Mouse (Mus musculus): ENCODE results near the gene Grb2. TPM values are rescaled to one million over a fixed set of nuclear protein-coding genes. Genes with fewer than 3 reads are reported as not detected.

Grb2 gene
- polyA plus RNA-seq, 1 experiment from 2014 or later = 92.0 TPM

- Histone ChIP-seq H3K27me3 (no peaks in the 10 kb centered on the region), H3K9me3 (replicated peaks) (no peaks in the 10 kb centered on the region), H3K27ac (no peak overlapping the region), H3K4me2 (no peak overlapping the region), H3K36me3 (peaks cover 54% of the 10 kb centered on the region), H3K4me1 (no peaks in the 10 kb centered on the region), H3K9ac (no peak overlapping the region), H3K4me3 (replicated peaks) (no peak overlapping the region)
- 90% methylated on average over 9 of the region's 9 CpGs for WGBS
- no peak for ATAC-seq (replicated peaks; ENCODE audit: low FRiP score)
These were observed 28.7 kb downstream of the Grb2 start for GRCm38 (mm10) chr11:115679554-115680238.

- Histone ChIP-seq H3K9ac (no peak overlapping the region), H3K4me3 (replicated peaks) (no peak overlapping the region), H3K27me3 (no peaks in the 10 kb centered on the region), H3K4me2 (no peak overlapping the region), H3K27ac (no peak overlapping the region), H3K36me3 (peaks cover 53% of the 10 kb centered on the region), H3K9me3 (replicated peaks) (no peaks in the 10 kb centered on the region), H3K4me1 (no peaks in the 10 kb centered on the region)
- ATAC-seq (replicated peaks; ENCODE audit: low FRiP score) = no peak
- WGBS = 92% methylated on average over 6 of the region's 6 CpGs
These were observed 29.5 kb downstream of the Grb2 start for GRCm38 (mm10) chr11:115678861-115679260.

GRCm38 (mm10) chr11:115677511-115677910 is 30.9 kb downstream of the Grb2 start:
- Histone ChIP-seq H3K9me3 (replicated peaks) (no peaks in the 10 kb centered on the region), H3K4me3 (replicated peaks) (no peak overlapping the region), H3K27ac (no peak overlapping the region), H3K36me3 (peaks cover 39% of the 10 kb centered on the region), H3K4me2 (no peak overlapping the region), H3K4me1 (no peaks in the 10 kb centered on the region), H3K27me3 (no peaks in the 10 kb centered on the region), H3K9ac (no peak overlapping the region)
- WGBS = 78% methylated on average over 3 of the region's 3 CpGs
- no peak for ATAC-seq (replicated peaks; ENCODE audit: low FRiP score)

- H3K4me1 ChIP-seq = no peaks in the 10 kb centered on the region
- no peaks in the 10 kb centered on the region for H3K27me3 ChIP-seq
- H3K9ac ChIP-seq = no peak overlapping the region
- ATAC-seq (replicated peaks; ENCODE audit: low FRiP score) = no peak
- H3K4me2 ChIP-seq = no peak overlapping the region
- no peaks in the 10 kb centered on the region for H3K9me3 ChIP-seq (replicated peaks)
- H3K36me3 ChIP-seq = peaks cover 32% of the 10 kb centered on the region
- H3K4me3 ChIP-seq (replicated peaks) = no peak overlapping the region
- no peak overlapping the region for H3K27ac ChIP-seq
- 81% methylated on average over 8 of the region's 8 CpGs for WGBS
These were observed 31.7 kb downstream of the Grb2 start for GRCm38 (mm10) chr11:115676738-115677137.

GRCm38 (mm10) chr11:115674235-115674865 is 34.0 kb downstream of the Grb2 start:
- H3K9ac ChIP-seq = no peak overlapping the region
- 79% methylated on average over 9 of the region's 9 CpGs for WGBS
- peaks cover 20% of the 10 kb centered on the region for H3K4me1 ChIP-seq
- no peaks in the 10 kb centered on the region for H3K9me3 ChIP-seq (replicated peaks)
- H3K27me3 ChIP-seq = no peaks in the 10 kb centered on the region
- H3K36me3 ChIP-seq = peaks cover 22% of the 10 kb centered on the region; the same call in 1 of the 2 replicates
- H3K4me3 ChIP-seq (replicated peaks) = no peak overlapping the region
- H3K27ac ChIP-seq = no peak overlapping the region
- no peak overlapping the region for H3K4me2 ChIP-seq
- ATAC-seq (replicated peaks; ENCODE audit: low FRiP score) = no peak

- H3K4me2 ChIP-seq = no peak overlapping the region
- H3K9ac ChIP-seq = no peak overlapping the region
- H3K27me3 ChIP-seq = no peaks in the 10 kb centered on the region
- no peaks in the 10 kb centered on the region for H3K9me3 ChIP-seq (replicated peaks)
- peaks cover 20% of the 10 kb centered on the region for H3K4me1 ChIP-seq
- no peak overlapping the region for H3K4me3 ChIP-seq (replicated peaks)
- no peak overlapping the region for H3K27ac ChIP-seq
- peaks cover 15% of the 10 kb centered on the region; the same call in 1 of the 2 replicates for H3K36me3 ChIP-seq
- 89% methylated on average over 9 of the region's 9 CpGs for WGBS
- no peak for ATAC-seq (replicated peaks; ENCODE audit: low FRiP score)
These were observed 34.7 kb downstream of the Grb2 start for GRCm38 (mm10) chr11:115673471-115674234.

DNA sequence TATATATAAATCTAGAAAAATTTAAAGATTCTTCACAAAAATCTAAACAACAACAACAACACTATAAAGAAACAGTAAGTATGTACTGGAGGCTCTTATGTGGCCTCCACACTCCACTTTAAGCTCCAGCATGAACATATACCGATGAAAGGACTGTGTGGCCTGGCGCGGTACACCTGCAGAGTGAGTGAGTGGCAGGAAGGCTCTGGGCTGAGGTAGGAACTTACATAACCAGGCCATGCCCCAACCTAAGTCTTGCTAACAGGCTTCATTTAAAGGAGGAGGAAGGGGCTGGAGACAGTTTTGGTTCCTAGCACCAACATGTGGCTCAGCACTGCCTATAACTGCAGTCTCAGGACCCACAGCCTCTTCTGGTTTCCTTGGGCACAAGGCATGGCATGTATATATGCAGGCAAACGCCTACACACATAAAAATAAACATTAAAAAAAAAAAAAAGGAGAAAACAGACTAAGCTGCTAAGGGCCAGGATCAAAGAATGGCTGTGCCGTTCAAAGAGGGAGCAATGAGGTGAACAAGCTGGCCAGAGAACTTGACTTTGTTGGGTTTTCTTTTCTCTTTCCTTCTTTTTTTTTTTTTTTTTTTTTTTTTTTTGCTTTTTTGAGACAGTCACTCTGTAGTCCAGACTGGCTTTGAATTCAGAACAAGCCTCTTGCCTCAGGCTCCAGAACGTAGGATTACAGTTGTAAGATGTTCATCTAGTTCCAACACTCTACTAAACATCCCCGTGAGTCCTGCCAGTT is 36.0 kb downstream of the Grb2 start:
- Histone ChIP-seq H3K9me3 (replicated peaks) (no peaks in the 10 kb centered on the region), H3K4me3 (replicated peaks) (no peak overlapping the region), H3K4me1 (peaks cover 20% of the 10 kb centered on the region), H3K36me3 (peaks cover 6% of the 10 kb centered on the region; the same call in 1 of the 2 replicates), H3K27me3 (no peaks in the 10 kb centered on the region), H3K9ac (no peak overlapping the region), H3K27ac (no peak overlapping the region), H3K4me2 (no peak overlapping the region)
- no peak for ATAC-seq (replicated peaks; ENCODE audit: low FRiP score)
- WGBS = 78% methylated on average over 7 of the region's 7 CpGs

DNA sequence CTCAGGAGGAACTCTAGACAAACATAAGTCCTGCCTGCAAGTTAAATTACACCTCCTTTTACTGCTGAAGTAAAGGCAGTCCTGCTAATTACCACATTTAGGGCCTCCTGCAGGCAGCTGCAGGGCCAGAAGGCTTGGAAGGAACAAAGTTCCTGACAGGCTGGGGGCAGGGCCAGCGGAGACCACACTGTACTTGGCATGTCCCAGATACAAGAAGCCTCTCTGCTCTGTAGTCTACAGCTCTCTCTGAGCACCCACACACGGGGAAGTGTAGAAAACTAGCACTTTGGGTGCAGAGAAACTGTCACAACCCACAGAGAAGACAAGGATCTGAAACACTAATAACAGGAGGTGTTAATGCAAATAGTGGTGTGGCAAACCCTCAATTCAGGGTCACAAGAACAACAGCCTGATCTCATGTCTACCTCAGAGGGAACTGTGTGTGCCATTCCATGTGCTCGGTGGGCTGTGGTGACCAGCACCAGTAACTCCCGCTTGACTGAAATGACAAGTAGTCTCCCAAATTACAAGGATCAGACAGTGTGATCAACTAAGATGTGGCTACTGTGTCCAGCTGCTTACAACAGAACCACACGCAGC is 37.8 kb downstream of the Grb2 start:
- peaks cover 20% of the 10 kb centered on the region for H3K4me1 ChIP-seq
- peak overlapping the region; percentile 68 for H3K27ac ChIP-seq
- H3K27me3 ChIP-seq = no peaks in the 10 kb centered on the region
- ATAC-seq (replicated peaks; ENCODE audit: low FRiP score) = no peak
- H3K36me3 ChIP-seq = no peaks in the 10 kb centered on the region
- no peak overlapping the region for H3K4me2 ChIP-seq
- H3K4me3 ChIP-seq (replicated peaks) = no peak overlapping the region
- 19% methylated on average over 5 of the region's 5 CpGs for WGBS
- no peak overlapping the region for H3K9ac ChIP-seq
- H3K9me3 ChIP-seq (replicated peaks) = no peaks in the 10 kb centered on the region

GRCm38 (mm10) chr11:115663676-115664335 is 44.6 kb downstream of the Grb2 start:
- Histone ChIP-seq H3K9ac (no peak overlapping the region), H3K27me3 (no peaks in the 10 kb centered on the region), H3K27ac (no peak overlapping the region), H3K4me2 (no peak overlapping the region), H3K4me1 (no peaks in the 10 kb centered on the region), H3K36me3 (peaks cover 9% of the 10 kb centered on the region), H3K4me3 (replicated peaks) (no peak overlapping the region), H3K9me3 (replicated peaks) (no peaks in the 10 kb centered on the region)
- no peak for ATAC-seq (replicated peaks; ENCODE audit: low FRiP score)
- 72% methylated on average over 4 of the region's 4 CpGs for WGBS

DNA sequence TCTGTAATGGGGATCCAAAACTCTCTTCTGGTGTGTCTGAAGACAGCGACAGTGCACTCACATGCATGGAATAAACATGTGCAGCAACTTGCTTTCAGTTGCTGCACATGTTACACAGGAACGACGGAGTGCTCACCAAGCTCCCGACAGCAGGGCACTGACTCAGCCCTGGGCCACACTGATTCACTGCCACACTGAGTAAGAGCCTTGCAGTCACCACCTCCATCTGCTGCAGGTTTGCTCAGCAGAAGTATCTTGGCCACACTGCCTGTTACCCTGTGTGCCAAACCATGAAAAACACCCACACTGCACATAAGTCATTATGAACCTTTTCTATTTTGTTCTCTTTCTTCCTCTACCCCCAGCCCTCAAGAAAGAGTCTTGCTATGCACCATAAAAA is 48.0 kb downstream of the Grb2 start:
- H3K9ac ChIP-seq = no peak overlapping the region
- H3K9me3 ChIP-seq (replicated peaks) = no peaks in the 10 kb centered on the region
- peaks cover 9% of the 10 kb centered on the region for H3K36me3 ChIP-seq
- H3K4me1 ChIP-seq = no peaks in the 10 kb centered on the region
- no peaks in the 10 kb centered on the region for H3K27me3 ChIP-seq
- H3K4me3 ChIP-seq (replicated peaks) = no peak overlapping the region
- WGBS = 96% methylated on average over 4 of the region's 4 CpGs
- ATAC-seq (replicated peaks; ENCODE audit: low FRiP score) = no peak
- H3K27ac ChIP-seq = no peak overlapping the region
- H3K4me2 ChIP-seq = no peak overlapping the region

DNA sequence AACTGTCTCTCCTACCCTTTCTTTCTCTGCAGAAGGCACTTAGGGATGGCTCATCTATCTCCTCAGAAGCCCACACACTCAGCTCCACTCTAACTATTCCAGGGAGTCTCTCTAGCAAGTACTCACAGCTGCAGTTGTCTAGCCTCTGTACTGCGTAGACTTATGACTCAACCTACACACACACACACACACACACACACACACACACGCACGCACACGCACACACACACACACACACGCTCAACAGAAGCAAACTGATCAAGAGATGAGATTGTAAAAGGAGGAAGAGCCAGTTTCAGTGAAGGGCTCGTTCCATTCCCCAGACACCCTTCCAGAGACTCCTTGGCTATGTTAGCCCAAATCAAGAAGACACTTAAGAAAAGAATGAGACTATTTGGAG is 49.9 kb downstream of the Grb2 start:
- no peak overlapping the region for H3K4me3 ChIP-seq (replicated peaks)
- no peaks in the 10 kb centered on the region for H3K27me3 ChIP-seq
- no peaks in the 10 kb centered on the region for H3K9me3 ChIP-seq (replicated peaks)
- no peak for ATAC-seq (replicated peaks; ENCODE audit: low FRiP score)
- no peak overlapping the region for H3K4me2 ChIP-seq
- no peak overlapping the region for H3K27ac ChIP-seq
- H3K36me3 ChIP-seq = peaks cover 26% of the 10 kb centered on the region
- H3K4me1 ChIP-seq = no peaks in the 10 kb centered on the region
- WGBS = 86% methylated on average over 6 of the region's 6 CpGs
- no peak overlapping the region for H3K9ac ChIP-seq
